Mouse (Mus musculus) ES-Bruce4 (cell line): ENCODE results near the gene Dlgap5.

Source experiments
- CTCF ChIP-seq: IDR thresholded peaks from one replicate; pipeline ENCODE4 v1.8.1; 2011; ENCODE audit warnings: low read depth, low read length
- POLR2A ChIP-seq: IDR thresholded peaks from one replicate; pipeline ENCODE4 v1.8.1; 2011; ENCODE audit warnings: low read length; ENCODE audit not compliant: insufficient read depth

DNA sequence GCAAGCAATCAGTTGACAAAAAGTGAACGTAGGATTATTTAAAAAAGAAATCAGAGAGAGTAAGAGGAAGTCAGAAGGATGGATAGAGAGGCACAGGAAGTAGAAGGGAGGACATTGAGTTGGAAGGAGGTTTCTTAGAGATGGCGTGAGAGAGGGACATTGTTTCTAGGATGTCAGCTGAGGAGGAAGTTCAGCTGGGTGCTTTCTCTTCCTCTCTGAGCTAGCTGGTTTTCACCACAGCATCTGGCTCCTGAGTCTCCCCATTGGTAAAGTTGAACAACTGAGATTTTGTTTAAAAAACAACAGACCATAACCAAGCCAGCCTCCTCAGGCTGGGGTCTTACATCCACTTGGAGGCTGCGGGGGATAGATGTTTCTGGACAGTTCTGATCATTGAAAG is 58.6 kb downstream of the Dlgap5 start:
- no peak for TF ChIP-seq CTCF
- no peak for TF ChIP-seq POLR2A
